Mouse (Mus musculus) CH12.LX (cell line): ENCODE data around the gene Nbea. TPM values are rescaled to one million over a fixed set of nuclear protein-coding genes. Genes with fewer than 3 reads are reported as not detected.
"Not testable (repeated sequence)": the region's sequence is repeated elsewhere in the genome, so short reads cannot be mapped to it uniquely, and the experiment has no call there.

Experiments
- DNase-seq: peaks from one replicate; pipeline ENCODE4 v3.0.0-alpha.2; 2013; ENCODE audit errors: extremely low read depth
- H3K27ac ChIP-seq: 2 replicates; pipeline ENCODE4 v1.5.1; 2012; ENCODE audit warnings: low read depth, mild to moderate bottlenecking, control low read depth, moderate library complexity; ENCODE audit not compliant: insufficient read depth
- H3K27me3 ChIP-seq: replicated peaks from 2 replicates; pipeline ENCODE3; 2012; ENCODE audit warnings: inconsistent platforms
- H3K36me3 ChIP-seq, 2 experiments: replicated peaks in 1 of 2; 2 replicates each; pipeline versions ENCODE3 to v1.6.1; 2012; ENCODE audit warnings: inconsistent platforms in 1 of 2, low read length in 1 of 2, mild to moderate bottlenecking in 1 of 2, mixed read lengths in 1 of 2, moderate library complexity in 1 of 2; ENCODE audit not compliant: control insufficient read depth in 1 of 2, insufficient read depth in 1 of 2
- H3K4me1 ChIP-seq, 2 experiments: 2 replicates each; pipeline ENCODE4 v1.6.1; 2012; ENCODE audit warnings: inconsistent platforms in 1 of 2, moderate library complexity in 1 of 2; ENCODE audit not compliant: insufficient read depth in 2 of 2, control insufficient read depth in 1 of 2
- H3K4me2 ChIP-seq: 2 replicates; pipeline ENCODE4 v1.6.1; 2012; ENCODE audit warnings: low read depth, mild to moderate bottlenecking, control low read depth; ENCODE audit not compliant: poor library complexity, insufficient read depth, severe bottlenecking
- H3K4me3 ChIP-seq, 3 experiments: fragments of 150-350 bp in 1 of 3; sonication (generic) in 1 of 3; replicated peaks in 1 of 3; 2 replicates each; pipeline versions ENCODE3 to v1.5.1; 2011 to 2012; ENCODE audit warnings: low read depth in 2 of 3, low read length in 2 of 3, mild to moderate bottlenecking in 2 of 3, moderate library complexity in 2 of 3, control low read depth in 1 of 3, improper control_type of control experiment in 1 of 3, inconsistent platforms in 1 of 3, mixed read lengths in 1 of 3; ENCODE audit not compliant: poor library complexity in 1 of 3
- H3K79me2 ChIP-seq: replicated peaks from 2 replicates; pipeline ENCODE4 v1.6.1; 2012; ENCODE audit warnings: mild to moderate bottlenecking, moderate library complexity; ENCODE audit not compliant: control insufficient read depth, poor library complexity, insufficient read depth, severe bottlenecking; ENCODE audit errors: extremely low read depth
- H3K9ac ChIP-seq: 2 replicates; pipeline ENCODE4 v1.6.1; 2012; ENCODE audit warnings: low read depth, mild to moderate bottlenecking, control low read depth, moderate library complexity; ENCODE audit not compliant: insufficient read depth
- H3K9me3 ChIP-seq: replicated peaks from 2 replicates; pipeline ENCODE3; 2012; ENCODE audit warnings: low read length, inconsistent platforms, mixed read lengths
- CHD1 ChIP-seq: IDR thresholded peaks from 2 replicates; pipeline ENCODE4 v1.6.1; 2012; ENCODE audit warnings: low read depth, low read length, improper control_type of control experiment, inconsistent platforms
- E2F4 ChIP-seq: IDR thresholded peaks from 2 replicates; pipeline ENCODE4 v1.6.1; 2011; ENCODE audit warnings: low read depth, low read length, improper control_type of control experiment; ENCODE audit not compliant: insufficient replicate concordance
- ETS1 ChIP-seq: conservative IDR thresholded peaks from 2 replicates; pipeline ENCODE4 v1.6.1; 2012; ENCODE audit warnings: low read depth, mild to moderate bottlenecking, inconsistent platforms, low read length, improper control_type of control experiment, moderate library complexity
- GABPA ChIP-seq: IDR thresholded peaks from 2 replicates; pipeline ENCODE4 v1.6.1; 2012; ENCODE audit warnings: low read depth, low read length, improper control_type of control experiment, inconsistent platforms; ENCODE audit not compliant: insufficient replicate concordance
- JUN ChIP-seq: IDR thresholded peaks from 2 replicates; pipeline ENCODE4 v1.6.1; 2011; ENCODE audit warnings: low read depth, mild to moderate bottlenecking, low read length, improper control_type of control experiment, moderate library complexity; ENCODE audit not compliant: insufficient read depth
- MAFK ChIP-seq: IDR thresholded peaks from 2 replicates; pipeline ENCODE4 v1.6.1; 2011; ENCODE audit warnings: low read length, improper control_type of control experiment; ENCODE audit not compliant: insufficient replicate concordance
- NRF1 ChIP-seq: IDR thresholded peaks from 2 replicates; pipeline ENCODE4 v1.6.1; 2014; ENCODE audit warnings: low read depth, mild to moderate bottlenecking, inconsistent platforms, low read length, improper control_type of control experiment, moderate library complexity
- POLR2A ChIP-seq: IDR thresholded peaks from 2 replicates; pipeline ENCODE4 v1.6.1; 2011; ENCODE audit warnings: low read depth, mild to moderate bottlenecking, improper control_type of control experiment, low read length
- SMC3 ChIP-seq: IDR thresholded peaks from 2 replicates; pipeline ENCODE4 v1.6.1; 2011; ENCODE audit warnings: low read depth, low read length, improper control_type of control experiment
- TBP ChIP-seq: conservative IDR thresholded peaks from 2 replicates; pipeline ENCODE4 v1.6.1; 2011; ENCODE audit warnings: low read depth, low read length, improper control_type of control experiment
- TCF12 ChIP-seq: IDR thresholded peaks from 2 replicates; pipeline ENCODE4 v1.6.1; 2014; ENCODE audit warnings: low read depth, mild to moderate bottlenecking, inconsistent platforms, low read length, improper control_type of control experiment
- USF1 ChIP-seq: IDR thresholded peaks from 2 replicates; pipeline ENCODE4 v1.6.1; 2014; ENCODE audit warnings: low read depth, mild to moderate bottlenecking, inconsistent platforms, low read length, improper control_type of control experiment
- ZC3H11A ChIP-seq: IDR thresholded peaks from 2 replicates; pipeline ENCODE4 v1.6.1; 2012; ENCODE audit warnings: low read depth, mild to moderate bottlenecking, inconsistent platforms, low read length, improper control_type of control experiment
- dilution Hi-C: fragments of 300-500 bp; cut with MboI; formaldehyde crosslinking; loops from 2 replicates; pipeline ENCODE4 v1.14.3; 2020; ENCODE audit warnings: low sequenced_read_pairs; ENCODE audit not compliant: extremely low pct_unique_long_range_greater_than_20kb, extremely low pct_ligation_motif_present
- in situ Hi-C: fragments of 300-500 bp; cut with MboI; formaldehyde crosslinking; loops from 3 replicates; pipeline ENCODE4 v1.14.3; 2019; ENCODE audit warnings: low sequenced_read_pairs, low pct_ligation_motif_present, low pct_unique_long_range_greater_than_20kb, mixed read lengths
- polyA plus RNA-seq: library from polyadenylated mRNA; unstranded; fragments of >175 nt; gene quantifications from 2 replicates; pipeline ENCODE4 v1.2.1, GENCODE M21; 2012; ENCODE audit warnings: low read depth; ENCODE audit not compliant: insufficient read length
- total RNA-seq, 2 experiments: library from RNA; depleted of rRNA; stranded (reverse); fragments of 300-350 nt in 1 of 2; fragments of >200 nt in 1 of 2; gene quantifications; 2 replicates each; pipeline ENCODE4 v1.2.3; 2012 to 2014

Gene Nbea
- total and polyA plus RNA-seq, 3 experiments = 0.04 TPM; not detected in 2

DNA sequence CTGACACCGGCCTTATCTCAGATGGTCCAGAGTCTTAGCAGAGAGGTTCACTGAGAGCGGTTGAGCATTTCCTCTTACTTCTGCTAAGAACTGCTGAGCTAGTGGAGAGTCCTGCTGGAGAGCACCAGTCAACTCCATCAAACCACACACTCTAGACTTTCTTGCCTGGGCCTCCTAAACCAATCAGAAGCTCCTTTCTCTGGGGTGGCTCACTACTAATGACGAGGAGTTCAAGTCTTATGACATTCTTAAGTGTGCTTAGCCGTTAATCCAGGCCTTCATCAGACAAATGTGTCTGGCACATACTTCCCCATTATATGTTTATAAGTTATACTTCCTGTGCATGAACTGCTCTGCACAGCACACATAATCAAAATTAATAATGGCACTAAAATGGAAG is 556.4 kb downstream of the Nbea start:
- dilution Hi-C loops (no loop called here), in situ Hi-C loops (no loop called here)
- TF ChIP-seq GABPA (no peak), MAFK (no peak), JUN (no peak), TCF12 (no peak), TBP (no peak), ETS1 (no peak), NRF1 (no peak), ZC3H11A (no peak), USF1 (no peak), POLR2A (no peak)
- Histone ChIP-seq H3K9ac (no peak overlapping the region), H3K27me3 (no peaks in the 10 kb centered on the region), H3K4me1 (no peaks in the 10 kb centered on the region), H3K36me3 (no peaks in the 10 kb centered on the region), H3K79me2 (no peaks in the 10 kb centered on the region), H3K4me2 (no peak overlapping the region), H3K4me3 (no peak overlapping the region), H3K27ac (no peak overlapping the region), H3K9me3 (peaks cover 78% of the 10 kb centered on the region)
- no peak for DNase-seq

DNA sequence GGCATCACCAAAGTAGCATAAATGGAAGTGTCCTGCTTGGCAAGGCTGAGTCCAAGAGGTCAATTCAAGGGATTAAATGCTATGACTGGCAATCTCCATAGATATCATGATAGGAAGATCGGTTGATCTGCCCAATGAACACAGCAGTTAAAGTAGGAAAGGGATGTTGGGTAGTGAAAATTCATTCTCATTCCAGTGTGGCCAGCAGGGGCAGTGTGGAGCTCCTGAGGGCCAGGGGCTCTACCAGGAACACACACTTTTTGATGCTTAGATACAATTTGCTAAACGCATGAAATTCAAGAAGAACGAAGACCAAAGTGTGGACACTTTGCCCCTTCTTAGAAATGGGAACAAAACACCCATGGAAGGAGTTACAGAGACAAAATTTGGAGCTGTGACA is 561.5 kb downstream of the Nbea start:
- in situ Hi-C loops = not testable (repeated sequence)

DNA sequence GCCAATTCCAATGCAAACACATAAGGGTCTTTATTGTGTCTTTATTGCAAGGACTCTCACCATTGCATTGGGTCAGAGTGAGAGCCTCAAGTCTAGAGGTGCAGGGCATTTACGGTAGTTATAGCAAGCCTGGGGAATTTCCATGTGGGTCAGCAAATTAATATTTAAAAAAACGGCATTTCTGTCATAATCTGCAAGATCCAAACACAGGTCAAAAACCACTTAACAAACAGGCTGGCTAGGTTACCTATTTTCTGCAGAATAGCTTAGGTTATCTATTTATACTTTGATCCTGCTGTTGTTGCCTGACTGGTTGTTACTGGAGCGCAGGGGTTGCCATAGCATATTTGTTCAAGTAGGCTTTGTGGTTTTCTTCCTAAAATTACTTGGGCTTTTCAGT is 565.1 kb downstream of the Nbea start:
- dilution Hi-C loops = no loop called here
- H3K36me3 ChIP-seq = no peaks in the 10 kb centered on the region
- H3K4me3 ChIP-seq = no peak overlapping the region
- no peaks in the 10 kb centered on the region for H3K79me2 ChIP-seq
- H3K27ac ChIP-seq = no peak overlapping the region
- H3K9me3 ChIP-seq = peaks cover 77% of the 10 kb centered on the region
- in situ Hi-C loops = no loop called here
- H3K4me2 ChIP-seq = no peak overlapping the region
- H3K9ac ChIP-seq = no peak overlapping the region
- DNase-seq = no peak
- no peaks in the 10 kb centered on the region for H3K4me1 ChIP-seq
- no peak for TF ChIP-seq TCF12
- no peak for TF ChIP-seq E2F4
- no peak for TF ChIP-seq CHD1
- TF ChIP-seq ETS1 = no peak
- TF ChIP-seq MAFK = no peak
- TF ChIP-seq SMC3 = no peak
- no peaks in the 10 kb centered on the region for H3K27me3 ChIP-seq

More for the DNA sequence above, 561.5 kb downstream of the Nbea start:
- H3K36me3 ChIP-seq, H3K4me1 ChIP-seq, H3K9ac ChIP-seq, dilution Hi-C loops, H3K27me3 ChIP-seq, H3K79me2 ChIP-seq, H3K27ac ChIP-seq, H3K4me3 ChIP-seq, H3K4me2 ChIP-seq, DNase-seq: not testable (repeated sequence)
- H3K9me3 ChIP-seq = peaks cover 81% of the 10 kb centered on the region
